Mouse (Mus musculus) brain, embryonic 14.5 days (tissue): ENCODE measurements around the gene Rgs8.

Experiments
- CTCF ChIP-seq: fragments of 200-500 bp; IDR thresholded peaks from 2 replicates; pipeline ENCODE4 v1.5.1; 2012; ENCODE audit warnings: inconsistent platforms, mild to moderate bottlenecking, moderate library complexity, borderline replicate concordance; ENCODE audit not compliant: insufficient read depth, insufficient read length; ENCODE audit errors: extremely low read depth
- POLR2A ChIP-seq: fragments of 200-500 bp; IDR thresholded peaks from 2 replicates; pipeline ENCODE4 v1.6.1; 2012; ENCODE audit warnings: mild to moderate bottlenecking, inconsistent platforms, borderline replicate concordance; ENCODE audit not compliant: poor library complexity, insufficient read depth, insufficient read length, severe bottlenecking; ENCODE audit errors: extremely low read depth

GRCm38 (mm10) chr1:153703445-153703991 is 50.7 kb downstream of the Rgs8 start:
- TF ChIP-seq POLR2A (no peak), CTCF (no peak)
